Mouse (Mus musculus): ENCODE measurements around the gene Ccne1. TPM values are rescaled to one million over a fixed set of nuclear protein-coding genes. Genes with fewer than 3 reads are reported as not detected.
A peak's percentile ranks its signal among the peaks of the same experiment; 100 is the strongest.

Ccne1 gene
- polyA plus RNA-seq, 1 experiment from 2014 or later, result 59.9 TPM

GRCm38 (mm10) chr7:38061060-38061970 is 46.0 kb downstream of the Ccne1 start:
- peak; percentile 94 for ATAC-seq (ENCODE audit: low FRiP score, low TSS enrichment)
- Histone ChIP-seq H3K4me1 (ENCODE audit: insufficient read depth, low read length) (peaks cover 3% of the 10 kb centered on the region; the same call in 1 of the 2 replicates), H3K27me3 (ENCODE audit: insufficient read depth, low read length) (no peaks in the 10 kb centered on the region), H3K9me3 (ENCODE audit: low read length) (no peaks in the 10 kb centered on the region), H3K4me3 (ENCODE audit: low read length) (peak overlapping the region; percentile 60), H3K36me3 (ENCODE audit: insufficient read depth, low read length) (no peaks in the 10 kb centered on the region), H3K27ac (ENCODE audit: low read length) (0 out of 2 replicates have a peak overlapping the region, but pooled peaks have one; percentile 25), H3K9ac (replicated peaks; ENCODE audit: low read length) (peak overlapping the region; percentile 78), H3K4me2 (replicated peaks; ENCODE audit: low read depth, low read length) (peak overlapping the region; percentile 83)
- under 1% methylated on average over 56 of the region's 57 CpGs for WGBS

- no peak overlapping the region for H3K9ac ChIP-seq (replicated peaks; ENCODE audit: low read length)
- H3K4me2 ChIP-seq (replicated peaks; ENCODE audit: low read depth, low read length), result no peak overlapping the region
- H3K27me3 ChIP-seq (ENCODE audit: insufficient read depth, low read length), result no peaks in the 10 kb centered on the region
- no peaks in the 10 kb centered on the region for H3K36me3 ChIP-seq (ENCODE audit: insufficient read depth, low read length)
- 79% methylated on average over 8 of the region's 8 CpGs for WGBS
- no peak for ATAC-seq (ENCODE audit: low FRiP score, low TSS enrichment)
- H3K9me3 ChIP-seq (ENCODE audit: low read length), result no peaks in the 10 kb centered on the region
- H3K27ac ChIP-seq (ENCODE audit: low read length), result no peak overlapping the region
- H3K4me1 ChIP-seq (ENCODE audit: insufficient read depth, low read length), result peaks cover 3% of the 10 kb centered on the region; the same call in 1 of the 2 replicates
- no peak overlapping the region for H3K4me3 ChIP-seq (ENCODE audit: low read length)
Measured at GRCm38 (mm10) chr7:38059636-38060330, 47.6 kb downstream of the Ccne1 start.

GRCm38 (mm10) chr7:38059096-38059495 is 48.2 kb downstream of the Ccne1 start:
- WGBS, result 53% methylated on average over 7 of the region's 7 CpGs
- no peak overlapping the region for H3K4me2 ChIP-seq (replicated peaks; ENCODE audit: low read depth, low read length)
- H3K27me3 ChIP-seq (ENCODE audit: insufficient read depth, low read length), result no peaks in the 10 kb centered on the region
- no peak for ATAC-seq (ENCODE audit: low FRiP score, low TSS enrichment)
- no peak overlapping the region for H3K4me3 ChIP-seq (ENCODE audit: low read length)
- H3K4me1 ChIP-seq (ENCODE audit: insufficient read depth, low read length), result peaks cover 3% of the 10 kb centered on the region; the same call in 1 of the 2 replicates
- H3K27ac ChIP-seq (ENCODE audit: low read length), result no peak overlapping the region
- no peaks in the 10 kb centered on the region for H3K36me3 ChIP-seq (ENCODE audit: insufficient read depth, low read length)
- H3K9me3 ChIP-seq (ENCODE audit: low read length), result no peaks in the 10 kb centered on the region
- H3K9ac ChIP-seq (replicated peaks; ENCODE audit: low read length), result no peak overlapping the region

DNA sequence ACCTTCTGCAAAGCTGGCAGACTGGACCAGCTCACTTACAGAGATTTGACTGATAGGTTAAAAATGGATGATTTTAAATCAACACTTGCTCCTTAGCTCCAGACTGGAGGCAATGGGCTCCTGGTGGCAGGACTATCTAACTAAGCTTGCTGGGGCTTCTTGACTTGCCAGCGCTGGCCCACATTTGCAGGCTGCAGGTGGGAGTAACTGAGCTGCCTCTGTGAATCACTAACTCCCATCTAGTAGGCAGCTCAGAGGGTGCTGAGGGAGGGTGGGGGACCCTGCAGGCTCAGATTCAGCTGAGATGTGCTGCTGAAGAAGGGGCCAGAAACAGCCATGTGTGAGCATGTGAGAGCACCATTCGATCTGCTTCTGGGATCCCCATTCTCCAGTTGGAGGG is 51.3 kb downstream of the Ccne1 start:
- H3K9ac ChIP-seq (replicated peaks; ENCODE audit: low read length), result no peak overlapping the region
- no peaks in the 10 kb centered on the region for H3K9me3 ChIP-seq (ENCODE audit: low read length)
- no peak for ATAC-seq (ENCODE audit: low FRiP score, low TSS enrichment)
- H3K36me3 ChIP-seq (ENCODE audit: insufficient read depth, low read length), result no peaks in the 10 kb centered on the region
- H3K27me3 ChIP-seq (ENCODE audit: insufficient read depth, low read length), result no peaks in the 10 kb centered on the region
- WGBS, result 78% methylated on average over 2 of the region's 2 CpGs
- 0 out of 2 replicates have a peak, but pooled peaks cover 3% of the 10 kb centered on the region for H3K4me1 ChIP-seq (ENCODE audit: insufficient read depth, low read length)
- H3K4me2 ChIP-seq (replicated peaks; ENCODE audit: low read depth, low read length), result no peak overlapping the region
- no peak overlapping the region for H3K4me3 ChIP-seq (ENCODE audit: low read length)
- no peak overlapping the region for H3K27ac ChIP-seq (ENCODE audit: low read length)

DNA sequence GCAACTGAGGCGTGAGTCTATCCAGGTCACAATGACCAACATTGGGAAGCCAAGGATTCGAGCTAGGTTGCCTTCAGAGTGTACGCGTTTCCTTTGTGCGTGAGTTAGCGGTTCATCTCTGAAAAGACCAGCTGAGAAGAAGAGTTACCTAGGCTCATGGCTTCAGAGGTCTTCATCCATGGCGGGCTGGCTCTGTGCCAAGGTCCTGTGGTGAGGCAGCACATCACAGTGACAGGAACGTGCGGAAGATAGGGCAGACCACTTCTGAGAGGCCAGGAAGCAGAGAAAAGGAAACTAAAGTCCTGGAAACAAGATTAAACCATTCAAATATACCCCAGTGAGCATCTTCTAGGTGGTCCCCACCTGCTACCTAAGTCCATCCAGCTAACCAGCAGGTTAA is 53.1 kb downstream of the Ccne1 start:
- H3K36me3 ChIP-seq (ENCODE audit: insufficient read depth, low read length), result no peaks in the 10 kb centered on the region
- 92% methylated on average over 9 of the region's 9 CpGs for WGBS

More for the DNA sequence above, 53.1 kb downstream of the Ccne1 start:
- ATAC-seq (ENCODE audit: low FRiP score, low TSS enrichment), result no peak
- no peak overlapping the region for H3K4me2 ChIP-seq (replicated peaks; ENCODE audit: low read depth, low read length)
- no peak overlapping the region for H3K4me3 ChIP-seq (ENCODE audit: low read length)
- no peaks in the 10 kb centered on the region for H3K4me1 ChIP-seq (ENCODE audit: insufficient read depth, low read length)
- H3K27me3 ChIP-seq (ENCODE audit: insufficient read depth, low read length), result no peaks in the 10 kb centered on the region
- H3K9ac ChIP-seq (replicated peaks; ENCODE audit: low read length), result no peak overlapping the region
- no peak overlapping the region for H3K27ac ChIP-seq (ENCODE audit: low read length)
- no peaks in the 10 kb centered on the region for H3K9me3 ChIP-seq (ENCODE audit: low read length)

Other genes with a start within 250 kb of the Ccne1 start
- gene Uri1, start 84.0 kb downstream of the Ccne1 start, polyA plus RNA-seq (2015; fragmentation: Nextera tagmentation; extraction: Ambion mirVana), result 42.0 and 43.9 TPM in 2 replicates
- gene 1600014C10Rik, start 75.7 kb upstream of the Ccne1 start, polyA plus RNA-seq (2015; fragmentation: Nextera tagmentation; extraction: Ambion mirVana), result 17.6 and 18.9 TPM in 2 replicates
- 5.9 and 6.3 TPM in 2 replicates for gene Plekhf1, start 120.5 kb upstream of the Ccne1 start, polyA plus RNA-seq (2015; fragmentation: Nextera tagmentation; extraction: Ambion mirVana)
- 63.3 and 64.0 TPM in 2 replicates for gene Pop4, start 163.9 kb upstream of the Ccne1 start, polyA plus RNA-seq (2015; fragmentation: Nextera tagmentation; extraction: Ambion mirVana)

Data from kidney, embryonic 16.5 days (tissue).